Mouse (Mus musculus) gastrocnemius, adult 2 months (tissue): ENCODE data around the gene Fastk. TPM values are rescaled to one million over a fixed set of nuclear protein-coding genes. Genes with fewer than 3 reads are reported as not detected.
"Not testable (repeated sequence)": the region's sequence is repeated elsewhere in the genome, so short reads cannot be mapped to it uniquely, and the experiment has no call there.

ENCODE experiments used
- DNase-seq: peaks from one replicate; pipeline ENCODE4 v3.0.0; 2022
- H3K27ac ChIP-seq: fragments of 200-600 bp; 2 replicates; pipeline ENCODE4 v1.8.1; 2022; ENCODE audit warnings: mild to moderate bottlenecking
- H3K4me3 ChIP-seq: fragments of 200-600 bp; 2 replicates; pipeline ENCODE4 v1.8.1; 2022; ENCODE audit warnings: mild to moderate bottlenecking, moderate library complexity
- CTCF ChIP-seq: fragments of 200-600 bp; IDR thresholded peaks from 2 replicates; pipeline ENCODE4 v1.8.1; 2022; ENCODE audit warnings: antibody characterized with exemption, mild to moderate bottlenecking, moderate library complexity
- intact Hi-C: fragments of 180-260 bp; cut with DNase I; formaldehyde crosslinking; loops from one replicate; pipeline ENCODE4 v1.15.1; 2025
- total RNA-seq, 2 experiments: library from RNA; stranded (reverse); gene quantifications; 2 replicates each; pipeline ENCODE4 v1.2.3; 2021

Fastk gene
- total RNA-seq, 2 experiments from 2014 or later = 163 to 214 TPM

DNA sequence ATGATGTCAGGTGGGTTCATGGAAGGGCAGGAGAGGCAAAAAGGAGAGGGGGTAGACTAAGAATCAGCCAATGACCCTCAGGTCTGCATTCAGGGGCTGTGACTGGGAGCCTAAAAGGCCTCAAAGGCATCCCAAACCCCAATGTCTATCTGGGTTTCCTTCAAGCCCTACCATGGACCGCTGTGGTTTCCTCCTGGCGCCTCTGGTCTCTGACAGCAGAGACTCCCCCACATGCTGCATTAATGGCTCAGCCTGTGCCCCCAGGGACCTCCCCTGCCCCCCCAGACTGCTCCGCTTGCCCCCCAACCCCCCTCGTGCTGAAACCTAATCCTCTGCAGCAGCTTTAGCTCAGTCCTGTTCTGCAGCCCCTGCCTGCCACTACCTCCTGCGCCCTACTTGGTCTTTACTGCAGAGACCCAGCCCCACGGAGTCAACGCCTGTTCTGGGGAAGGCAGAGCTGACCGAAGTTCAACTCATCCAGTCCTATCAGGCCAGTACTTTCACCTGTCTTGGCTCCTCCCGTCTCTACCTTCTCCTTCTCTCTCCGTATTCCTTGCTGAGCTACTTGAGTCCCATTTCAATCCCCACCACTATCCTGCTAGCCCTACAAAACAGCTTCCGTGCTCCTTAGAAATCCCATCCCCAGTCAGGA, 31.9 kb downstream of the Fastk start, which contains the start of gene Asic3:
Gene Asic3 (plus strand): TSS at position 351 of the 652 bp plus-strand sequence.
- Histone ChIP-seq H3K27ac (no peak within 1 kb of the TSS), H3K4me3 (no peak within 1 kb of the TSS)
- intact Hi-C loops = no loop called here
- no peak for DNase-seq
- TF ChIP-seq CTCF = no peak

DNA sequence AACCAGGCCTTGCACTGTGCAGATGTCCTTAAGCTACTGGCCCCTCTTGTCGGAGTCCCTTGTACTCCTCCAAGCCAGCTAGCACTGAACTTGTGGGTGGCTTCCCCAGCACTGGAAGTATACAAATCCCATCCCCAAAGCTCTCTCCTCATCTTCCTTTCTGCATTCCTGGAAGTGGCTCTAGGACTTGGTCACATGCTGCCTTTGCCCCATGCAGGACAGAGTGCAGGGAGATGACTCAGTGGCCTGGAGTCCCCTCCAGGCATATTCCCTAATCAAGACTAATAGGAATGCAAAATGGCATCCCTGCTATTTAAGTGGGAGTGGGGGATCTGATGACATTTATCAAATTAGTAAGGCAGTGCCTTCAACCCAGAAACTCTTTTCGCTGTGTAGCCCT, 33.0 kb downstream of the Fastk start:
- TF ChIP-seq CTCF = no peak
- no peak overlapping the region for H3K27ac ChIP-seq
- intact Hi-C loops = no loop called here
- no peak for DNase-seq
- H3K4me3 ChIP-seq = no peak overlapping the region

DNA sequence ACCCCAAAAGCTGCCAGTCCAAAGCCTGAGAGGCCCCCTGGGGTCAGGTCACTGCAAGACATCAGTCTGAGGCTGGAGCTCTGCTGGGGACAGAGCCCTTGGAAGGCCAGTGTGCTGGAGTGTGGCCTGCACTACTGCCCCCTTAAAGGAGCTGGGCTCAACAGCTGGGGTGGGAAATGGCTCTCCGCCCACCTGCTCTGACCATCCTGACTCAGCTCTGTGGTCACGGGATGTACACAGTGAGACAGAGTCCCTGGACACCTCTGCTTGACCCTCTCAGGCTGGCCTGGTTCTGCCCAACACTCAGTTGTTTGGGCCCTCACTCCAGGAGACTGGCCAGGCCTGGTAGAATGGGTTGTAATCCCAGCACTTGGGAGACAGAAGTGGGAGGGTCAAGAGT, 35.6 kb downstream of the Fastk start:
- Histone ChIP-seq H3K4me3 (no peak overlapping the region), H3K27ac (no peak overlapping the region)
- no peak for DNase-seq
- TF ChIP-seq CTCF = no peak
- intact Hi-C loops = no loop called here

DNA sequence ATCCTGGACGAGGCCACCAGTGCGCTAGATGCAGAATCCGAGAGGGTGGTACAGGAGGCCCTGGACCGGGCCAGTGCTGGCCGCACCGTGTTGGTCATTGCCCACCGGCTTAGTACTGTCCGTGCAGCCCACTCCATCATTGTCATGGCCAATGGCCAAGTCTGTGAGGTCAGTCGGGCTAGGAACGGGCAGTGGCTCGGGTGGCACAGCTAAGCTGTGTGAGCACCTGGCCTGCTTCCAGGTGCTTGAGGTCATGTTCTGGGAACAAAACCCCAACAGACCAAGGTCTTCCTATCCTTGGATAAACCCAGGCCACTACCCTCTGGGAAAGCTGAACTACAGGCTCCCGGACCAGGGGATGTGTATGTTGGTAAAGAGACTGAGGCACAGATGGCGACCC, 36.4 kb downstream of the Fastk start:
- no peak for TF ChIP-seq CTCF
- intact Hi-C loops = no loop called here
- Histone ChIP-seq H3K4me3 (no peak overlapping the region), H3K27ac (no peak overlapping the region)
- peak; percentile 71 for DNase-seq

DNA sequence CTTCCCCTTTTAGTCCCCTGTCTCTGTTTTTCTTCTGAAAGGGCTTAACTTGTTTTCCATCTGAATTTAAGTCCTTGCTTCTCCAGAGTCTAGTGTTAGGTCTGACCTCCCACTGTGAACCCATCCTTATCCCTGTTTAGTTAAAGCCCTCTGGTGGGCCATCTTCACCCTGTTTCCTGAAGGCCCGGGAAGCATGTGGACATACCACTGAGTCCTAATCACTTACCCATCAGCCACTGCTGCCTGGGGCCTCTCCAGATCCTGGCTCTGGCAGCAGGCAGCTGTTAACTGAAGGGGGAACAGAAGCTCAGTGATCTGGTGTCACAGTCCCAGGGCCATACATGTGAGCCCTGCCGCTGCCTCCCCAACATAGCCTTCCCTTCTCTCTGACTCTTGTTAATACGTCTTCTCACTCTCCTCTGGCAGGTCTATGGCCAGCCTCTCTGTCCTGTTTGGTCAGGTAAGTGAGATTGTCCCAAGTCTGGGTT, 39.7 kb downstream of the Fastk start:
- no peak for TF ChIP-seq CTCF
- Histone ChIP-seq H3K4me3 (no peak overlapping the region), H3K27ac (no peak overlapping the region)
- no peak for DNase-seq
- intact Hi-C loops = no loop called here

DNA sequence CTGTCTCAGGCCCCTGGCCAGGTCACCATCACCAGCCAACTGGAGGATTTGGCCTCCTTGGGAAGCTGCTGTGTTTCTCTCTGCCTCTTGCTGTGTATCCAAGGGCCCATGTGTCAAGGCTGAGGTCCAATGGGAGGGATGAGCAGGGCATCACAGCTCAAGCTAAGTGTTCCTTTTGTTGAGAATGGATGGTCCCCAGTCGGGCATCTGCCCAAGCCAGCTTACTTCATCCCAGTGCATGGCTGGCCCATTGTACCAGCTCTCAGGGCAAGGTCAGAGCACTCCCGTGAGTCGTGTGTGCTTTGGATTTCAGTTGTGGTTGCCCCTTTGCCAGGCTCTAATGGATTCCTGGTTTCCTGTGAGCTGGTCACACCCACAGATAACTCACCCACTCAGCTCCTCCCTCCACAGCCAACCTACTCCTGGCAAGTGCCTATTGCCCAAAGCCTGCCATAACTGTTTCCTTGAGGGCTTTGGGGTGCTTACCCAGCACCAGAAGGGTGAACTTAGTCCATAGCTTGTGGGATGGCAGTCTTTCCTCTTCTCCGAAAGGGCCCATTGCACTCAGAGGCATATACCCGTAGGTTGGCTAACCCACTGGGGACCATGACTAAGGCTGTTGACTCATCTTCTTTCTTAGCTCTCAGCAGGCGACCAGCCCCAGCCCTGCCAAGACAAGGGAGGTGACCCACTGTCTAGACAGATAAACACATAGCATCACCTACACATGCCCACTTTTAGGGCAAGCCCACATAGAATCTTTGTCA, 40.3 kb downstream of the Fastk start:
- TF ChIP-seq CTCF = no peak
- intact Hi-C loops = no loop called here
- Histone ChIP-seq H3K27ac (no peak overlapping the region), H3K4me3 (no peak overlapping the region)
- DNase-seq = no peak

DNA sequence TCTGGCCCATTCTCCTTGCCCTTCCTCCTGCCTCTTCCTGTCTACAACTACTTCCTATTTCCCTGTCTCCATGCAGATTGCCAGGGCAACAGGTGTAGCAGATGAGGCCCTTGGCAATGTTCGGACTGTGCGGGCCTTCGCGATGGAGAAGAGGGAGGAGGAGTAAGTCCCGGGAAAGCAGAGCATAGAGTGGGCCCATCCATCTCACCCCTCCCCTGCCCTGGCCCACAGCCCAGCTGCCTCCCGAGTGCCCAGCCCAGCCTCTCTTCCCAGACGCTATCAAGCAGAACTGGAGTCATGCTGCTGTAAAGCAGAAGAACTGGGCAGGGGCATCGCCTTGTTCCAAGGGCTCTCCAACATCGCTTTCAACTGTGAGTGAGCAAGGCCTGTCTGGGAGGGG, 43.1 kb downstream of the Fastk start:
- Histone ChIP-seq H3K27ac (no peak overlapping the region), H3K4me3 (no peak overlapping the region)
- no peak for DNase-seq
- TF ChIP-seq CTCF = no peak
- intact Hi-C loops = no loop called here

DNA sequence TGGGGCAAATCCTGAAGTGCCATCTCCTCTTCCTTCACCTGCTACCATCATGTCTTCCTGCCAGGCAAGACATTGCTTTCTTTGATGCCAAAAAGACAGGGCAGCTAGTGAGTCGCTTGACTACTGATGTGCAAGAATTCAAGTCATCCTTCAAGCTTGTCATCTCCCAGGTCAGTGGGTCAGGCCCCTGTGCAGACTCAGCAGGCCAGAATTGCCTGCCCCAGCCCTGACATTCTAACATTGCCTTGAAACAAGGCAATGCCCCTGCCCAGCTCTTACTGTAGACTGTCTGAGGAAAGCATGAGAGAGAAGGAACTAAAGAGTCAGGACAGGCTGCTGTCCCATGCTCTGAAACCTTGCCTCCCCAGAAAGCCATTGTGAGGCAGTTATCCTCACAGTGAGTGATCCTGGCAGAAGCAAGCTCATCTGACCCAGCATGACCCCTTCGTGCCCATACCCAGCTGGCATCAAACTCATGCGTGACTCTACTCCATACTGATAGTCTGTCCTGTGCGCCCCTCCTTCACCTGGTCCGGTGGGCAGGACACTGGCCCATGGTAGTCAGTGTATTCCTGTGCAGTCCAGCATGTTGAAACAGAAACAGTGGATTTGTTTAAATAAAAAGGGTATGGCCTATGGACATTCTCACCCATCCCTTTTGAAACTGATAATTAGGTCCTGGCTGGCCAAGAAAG, 44.0 kb downstream of the Fastk start:
- TF ChIP-seq CTCF = no peak
- intact Hi-C loops = no loop called here
- H3K4me3 ChIP-seq = no peak overlapping the region
- no peak overlapping the region for H3K27ac ChIP-seq
- DNase-seq = no peak

DNA sequence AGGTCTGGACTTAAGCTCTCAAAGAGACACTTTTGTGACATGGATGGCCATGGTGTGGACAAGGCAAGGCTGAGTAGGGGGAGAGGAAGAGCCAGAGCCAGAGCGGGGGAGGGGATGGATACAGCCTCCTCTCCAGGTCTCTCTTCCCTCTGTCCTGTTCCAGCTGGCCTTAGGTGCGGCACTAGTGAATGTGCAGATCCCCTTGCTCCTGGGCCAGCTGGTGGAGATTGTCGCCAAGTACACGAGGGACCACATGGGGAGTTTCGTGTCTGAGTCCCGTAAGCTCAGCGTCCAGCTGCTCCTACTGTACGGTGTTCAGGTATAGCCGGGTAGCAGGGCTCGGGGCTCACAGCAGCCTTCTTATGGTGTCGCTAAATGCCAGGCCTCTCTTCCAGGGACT, 44.7 kb downstream of the Fastk start:
- intact Hi-C loops = no loop called here
- no peak for TF ChIP-seq CTCF
- no peak overlapping the region for H3K4me3 ChIP-seq
- peak; percentile 58 for DNase-seq
- H3K27ac ChIP-seq = peak overlapping the region; percentile 38; the same call in 1 of the 2 replicates

DNA sequence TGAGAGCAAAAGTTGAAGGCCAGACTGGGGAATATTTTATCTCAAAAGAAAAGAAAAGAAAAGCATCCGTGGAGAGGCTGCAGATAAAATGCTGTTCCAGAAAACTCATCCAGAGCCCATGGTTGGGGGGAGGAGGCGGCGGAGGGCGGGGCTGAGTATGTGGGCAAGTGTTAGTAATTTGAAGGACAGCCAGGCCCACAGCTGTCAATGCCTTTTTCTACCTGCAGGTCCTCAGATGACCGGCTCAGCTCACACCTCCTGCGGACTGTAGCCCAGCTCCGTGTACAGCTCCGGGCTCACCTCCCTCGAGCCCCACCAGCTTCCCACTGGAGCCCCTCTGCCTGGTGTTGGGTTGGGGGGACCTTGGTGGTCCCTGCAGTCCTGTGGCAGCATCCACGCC, 45.4 kb downstream of the Fastk start:
- TF ChIP-seq CTCF = no peak

DNA sequence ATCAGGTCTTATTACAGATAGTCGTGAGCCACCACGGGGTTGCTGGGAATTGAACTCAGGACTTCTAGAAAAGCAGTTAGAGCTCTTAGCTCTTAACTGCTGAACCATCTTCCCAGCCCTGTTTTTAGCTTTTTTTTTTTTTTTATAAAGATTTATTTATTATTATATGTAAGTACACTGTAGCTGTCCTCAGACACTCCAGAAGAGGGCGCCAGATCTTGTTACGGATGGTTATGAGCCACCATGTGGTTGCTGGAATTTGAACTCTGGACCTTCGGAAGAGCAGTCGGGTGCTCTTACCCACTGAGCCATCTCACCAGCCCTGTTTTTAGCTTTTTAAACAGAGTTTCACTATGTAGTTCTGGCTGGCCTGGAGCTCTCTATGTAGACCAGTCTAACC, 48.8 kb downstream of the Fastk start:
- not testable (repeated sequence) for DNase-seq, H3K4me3 ChIP-seq, H3K27ac ChIP-seq
- intact Hi-C loops = loop anchor here (5.0 kb wide), 1 partner anchor 76 kb away; no protein-coding TSS in a partner anchor
- TF ChIP-seq CTCF = peak; percentile 44

More for the DNA sequence above, 45.4 kb downstream of the Fastk start:
- intact Hi-C loops = loop anchor here (5.0 kb wide), 1 partner anchor 73 kb away; no protein-coding TSS in a partner anchor
- no peak overlapping the region; the same call in 1 of the 2 replicates for H3K4me3 ChIP-seq
- peak; percentile 54 for DNase-seq
- H3K27ac ChIP-seq = peak overlapping the region; percentile 38; the same call in 1 of the 2 replicates

DNA sequence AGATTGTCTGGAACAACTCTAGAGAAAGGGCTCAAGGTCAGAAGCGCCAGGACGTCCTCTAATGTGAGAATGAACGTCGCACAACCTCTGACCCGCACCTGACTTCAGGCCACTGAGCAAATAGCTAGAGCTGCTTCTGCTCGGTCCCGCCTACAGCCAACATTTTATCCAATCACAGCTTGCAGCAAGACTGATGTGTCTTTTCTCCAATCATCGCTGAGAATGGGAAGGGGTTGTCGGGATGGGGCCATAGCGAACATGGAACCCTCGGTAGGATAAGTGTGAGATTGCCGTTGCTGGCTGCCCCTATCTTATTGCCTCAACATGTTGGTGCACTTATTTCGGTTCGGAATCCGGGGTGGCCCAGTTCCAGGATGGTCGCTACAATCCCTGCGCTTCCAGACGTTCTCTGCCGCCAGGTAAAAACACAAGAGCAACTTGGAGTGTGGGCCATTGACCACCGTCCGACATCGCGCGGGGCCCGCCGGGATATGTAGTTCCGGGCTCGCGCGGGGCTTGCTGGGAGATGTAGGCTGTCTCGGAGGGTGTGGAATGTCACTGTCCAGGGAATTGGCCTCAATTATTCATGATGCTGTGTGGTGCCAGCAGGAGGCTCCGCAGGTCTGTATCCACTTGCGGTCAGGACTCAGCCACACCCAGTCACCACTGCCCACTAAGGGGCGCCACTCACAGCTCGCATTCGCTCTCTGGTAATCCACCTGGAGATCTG, 50.8 kb downstream of the Fastk start:
- peak; percentile 87 for TF ChIP-seq CTCF
- intact Hi-C loops = no loop called here
- peak overlapping the region; percentile 86 for H3K4me3 ChIP-seq
- peak overlapping the region; percentile 98 for H3K27ac ChIP-seq
- peak; percentile 96 for DNase-seq
